Mouse (Mus musculus): Measurements from ENCODE around the gene Prkab1.

- no peak for TF ChIP-seq CTCF (IDR thresholded peaks at IDR 0.05; ENCODE audit: insufficient read depth, low read depth, low read length)
- no peak for TF ChIP-seq POLR2A (IDR thresholded peaks at IDR 0.05; ENCODE audit: insufficient read depth, low read depth, low read length)
Measured at GRCm38 (mm10) chr5:116023251-116023661, 1.1 kb downstream of the Prkab1 start.
